Mouse (Mus musculus) lung, postnatal 25 days (tissue): ENCODE results near the gene Hnrnpll.

Experiments used
- DNase-seq: peaks from one replicate; pipeline ENCODE4 v3.0.0; 2022; ENCODE audit warnings: low spot score

Hnrnpll gene

DNA sequence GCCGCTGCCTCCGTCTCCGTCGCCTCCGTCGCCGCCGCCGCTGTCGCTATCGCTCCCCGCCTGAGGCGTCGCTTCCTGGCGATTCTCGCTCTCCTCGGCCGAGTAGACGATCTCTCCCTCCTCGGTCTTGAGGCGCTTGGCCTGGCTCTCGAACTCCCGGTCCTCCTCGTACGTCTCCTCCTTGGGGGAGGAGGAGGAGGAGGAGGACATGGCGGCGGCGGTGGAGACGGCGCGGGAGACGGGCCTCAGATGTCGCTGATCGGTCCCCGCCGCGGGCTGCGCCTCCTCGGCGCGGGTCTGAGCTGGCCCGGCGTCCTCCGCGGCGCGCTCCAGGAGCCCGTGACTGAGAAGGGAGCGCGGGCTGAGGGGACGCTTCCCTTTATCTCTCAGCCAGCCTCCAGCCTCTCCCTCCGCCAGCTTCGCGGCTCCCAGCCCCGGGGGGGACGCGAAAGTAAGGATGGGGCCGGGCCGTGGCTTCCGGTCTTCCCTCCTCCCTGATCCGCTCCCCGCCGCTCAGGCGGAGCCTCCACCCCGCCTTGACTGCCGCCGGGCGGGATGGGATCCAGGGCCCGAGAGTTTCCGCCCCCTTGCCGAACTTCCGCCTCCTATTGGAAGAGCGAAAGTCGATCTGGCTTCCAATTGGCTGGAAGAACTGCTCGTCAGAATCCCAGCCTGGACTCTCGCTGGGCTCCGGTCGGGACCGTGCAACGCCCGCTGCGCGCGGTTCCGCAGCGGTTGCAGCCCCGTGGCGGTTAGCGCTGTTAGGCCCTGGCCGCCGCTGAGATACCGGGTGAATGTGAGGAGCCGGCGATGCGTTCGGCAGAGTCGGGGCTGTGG is at the start of gene Hnrnpll:
Gene Hnrnpll, minus strand, starts transcription at position 552 of the 837 bp plus-strand sequence.
- peak; percentile 96 for DNase-seq

DNA sequence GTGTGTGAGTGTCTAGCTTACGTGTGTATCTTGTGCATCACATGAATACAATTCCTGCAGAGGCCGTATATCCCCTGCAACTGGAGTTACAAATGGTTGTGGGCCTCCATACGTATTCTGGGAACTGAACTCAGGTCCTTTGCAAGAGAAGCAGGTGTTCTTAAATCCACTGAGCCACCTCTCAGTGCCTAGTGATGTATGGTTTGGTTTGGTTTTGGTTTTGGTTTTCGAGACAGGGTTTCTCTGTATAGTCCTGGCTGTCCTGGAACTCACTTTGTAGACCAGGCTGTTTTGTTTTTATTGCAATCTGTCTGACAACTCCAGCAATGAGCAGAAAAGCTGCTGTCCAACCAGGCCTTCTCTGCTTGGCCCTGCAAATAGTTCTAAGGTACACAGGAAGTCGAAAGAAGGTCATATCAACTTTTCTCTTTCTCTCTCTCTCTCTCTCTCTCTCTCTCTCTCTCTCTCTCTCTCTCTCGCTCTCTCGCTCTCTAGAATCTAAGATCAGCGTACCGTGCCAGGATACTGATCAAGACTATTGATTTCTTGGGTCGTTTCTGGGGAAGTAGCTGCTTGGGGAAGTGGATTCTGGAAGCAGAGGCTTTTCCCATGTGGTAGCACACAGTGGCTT is 43.3 kb upstream of the Hnrnpll start:
- no peak for DNase-seq

DNA sequence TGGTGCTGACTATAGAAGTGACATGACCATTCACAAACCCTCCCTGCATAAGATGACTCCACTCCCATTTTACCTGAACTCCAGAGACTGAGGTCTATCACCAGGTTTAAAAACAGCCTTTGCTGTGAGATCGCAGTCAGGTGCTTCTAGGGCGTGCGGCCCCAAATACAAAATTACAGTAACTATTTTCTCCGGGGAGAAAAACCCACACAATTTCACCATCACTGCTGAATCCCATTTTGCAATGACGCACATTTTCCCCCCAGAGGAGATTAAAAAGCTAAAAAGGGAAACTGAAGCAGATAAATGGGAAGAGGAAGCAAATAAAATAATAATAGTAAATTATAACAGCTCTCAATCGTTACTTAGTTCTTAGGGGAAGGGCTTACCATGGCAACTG is 37.7 kb upstream of the Hnrnpll start:
- no peak for DNase-seq

DNA sequence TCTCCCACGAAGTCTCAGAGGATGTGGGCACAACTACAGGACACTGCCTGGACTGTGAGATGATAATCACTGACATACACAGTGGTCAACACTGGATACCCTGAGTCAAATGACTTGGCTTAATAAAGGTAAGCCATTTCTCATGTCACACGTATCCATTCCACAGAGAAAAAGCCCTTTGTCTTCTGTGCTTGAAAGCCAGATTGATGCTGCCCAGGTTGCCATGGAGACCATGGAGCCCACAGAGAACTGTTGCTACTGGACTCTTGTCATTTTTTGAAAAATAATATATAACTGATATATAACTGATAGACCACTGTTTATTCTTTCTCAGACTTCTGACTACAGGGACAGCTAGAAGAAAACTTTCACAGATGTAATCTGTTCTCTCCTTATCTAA is 35.1 kb upstream of the Hnrnpll start:
- no peak for DNase-seq

DNA sequence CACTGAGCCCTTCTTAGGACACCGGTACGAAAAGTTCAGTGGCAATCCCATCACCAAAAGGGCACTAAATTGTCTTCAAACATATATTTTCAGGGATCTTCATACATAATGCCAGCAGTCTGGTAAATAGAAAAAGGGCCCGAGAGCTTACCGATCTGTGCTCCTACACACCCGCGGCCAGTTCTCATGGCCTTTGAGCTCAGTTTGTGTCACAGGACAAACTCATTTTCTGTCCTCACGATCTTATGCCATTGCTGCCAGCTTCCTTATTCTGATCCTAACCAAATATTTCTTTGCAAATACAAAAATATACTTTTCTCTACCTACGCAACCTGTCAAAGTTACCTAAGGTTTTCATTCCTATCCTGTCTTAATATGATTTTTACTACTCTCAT is 34.6 kb upstream of the Hnrnpll start:
- DNase-seq: no peak

DNA sequence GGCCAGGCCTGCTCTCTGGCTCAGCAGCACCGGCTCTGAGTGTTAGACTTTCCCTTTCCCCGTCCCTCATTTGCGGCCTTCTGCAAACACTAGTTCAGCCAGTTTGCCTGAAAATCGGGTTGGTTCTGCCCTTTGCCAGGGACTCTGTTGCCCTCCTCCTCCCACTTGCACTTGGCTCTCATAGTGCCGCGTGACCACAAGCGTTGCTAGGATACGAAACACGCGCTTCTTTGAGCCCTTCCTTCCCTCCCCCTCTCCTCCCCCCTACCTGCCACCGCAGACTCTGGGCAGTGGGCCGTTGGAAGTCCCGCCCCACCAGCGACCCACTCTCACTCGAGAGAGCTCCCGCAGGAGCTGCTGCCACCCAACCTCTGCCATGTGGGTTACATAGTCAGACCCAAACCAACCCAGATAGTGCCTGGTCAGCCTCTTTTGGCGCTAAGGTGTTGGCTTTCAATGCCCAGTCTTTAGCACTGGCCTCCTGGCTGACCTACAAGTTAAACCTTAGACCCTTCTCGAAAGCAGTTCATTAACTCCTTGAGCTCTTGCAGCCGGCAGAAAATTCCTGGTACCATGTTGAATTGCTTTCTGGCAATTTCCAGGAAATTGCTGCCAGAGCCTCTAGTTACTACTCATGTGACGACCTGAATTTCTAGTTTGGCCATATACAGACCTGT is 34.0 kb upstream of the Hnrnpll start:
- peak; percentile 86 for DNase-seq

DNA sequence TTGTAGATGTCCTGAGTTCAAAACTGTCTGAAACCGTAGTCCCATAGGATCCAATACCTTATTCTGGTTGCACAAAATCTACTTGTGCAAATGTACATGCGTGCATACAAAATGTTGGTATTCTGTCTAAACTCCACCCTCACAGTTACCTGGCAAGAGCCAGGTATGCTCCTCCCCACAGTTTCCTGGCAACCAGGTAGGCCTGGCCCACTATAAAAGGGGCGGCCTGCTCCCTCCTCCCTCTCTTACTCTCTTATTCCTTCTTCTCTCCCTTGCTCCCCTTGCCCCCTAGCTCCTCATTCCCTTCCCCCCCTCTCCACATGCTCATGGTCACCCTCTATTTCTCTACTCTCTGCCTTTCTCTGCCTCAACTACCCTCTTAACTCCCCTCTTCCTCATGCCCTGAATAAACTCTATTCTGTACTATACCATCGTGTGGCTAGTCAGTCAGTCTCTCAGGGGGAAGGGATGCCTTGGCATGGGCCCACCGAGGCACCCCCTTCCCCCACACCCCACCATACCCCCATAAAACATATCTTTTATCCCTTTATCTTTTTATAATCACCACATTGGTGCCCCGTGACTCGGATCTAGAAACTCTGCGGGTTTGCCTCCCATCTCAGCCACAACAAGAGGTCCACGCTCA is 33.2 kb upstream of the Hnrnpll start:
- DNase-seq: peak; percentile 50

DNA sequence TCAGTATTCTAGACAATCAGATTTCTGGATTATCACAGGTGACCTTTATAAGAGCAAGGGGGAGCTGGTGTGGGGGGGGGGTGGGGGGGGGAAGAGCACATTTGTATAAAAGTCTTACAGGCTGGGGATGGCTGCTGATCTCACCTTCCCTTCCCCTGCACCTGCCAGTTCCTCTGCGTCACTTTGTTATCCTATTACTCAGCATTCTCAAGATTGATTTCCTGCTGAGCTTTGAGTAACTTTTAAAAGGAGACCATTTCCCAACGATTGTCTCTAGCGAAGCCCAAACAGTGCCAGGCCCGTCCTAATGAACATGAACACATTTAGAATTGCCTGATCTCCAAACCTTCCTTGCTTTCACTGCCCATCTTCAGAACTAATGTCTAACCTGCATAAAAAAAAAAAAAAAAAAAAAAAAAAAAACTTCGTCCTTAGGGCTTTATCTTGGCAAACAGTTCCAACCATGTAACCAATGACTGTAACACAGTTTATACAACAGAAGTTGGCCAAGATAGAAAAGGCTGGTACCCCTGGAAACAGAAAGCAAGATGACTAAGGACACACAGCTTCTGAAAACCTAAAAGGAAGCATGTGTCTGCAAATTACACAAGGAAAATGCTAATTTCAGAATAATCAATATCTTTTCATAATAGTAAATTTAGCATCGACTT is 29.9 kb upstream of the Hnrnpll start:
- DNase-seq: no peak

DNA sequence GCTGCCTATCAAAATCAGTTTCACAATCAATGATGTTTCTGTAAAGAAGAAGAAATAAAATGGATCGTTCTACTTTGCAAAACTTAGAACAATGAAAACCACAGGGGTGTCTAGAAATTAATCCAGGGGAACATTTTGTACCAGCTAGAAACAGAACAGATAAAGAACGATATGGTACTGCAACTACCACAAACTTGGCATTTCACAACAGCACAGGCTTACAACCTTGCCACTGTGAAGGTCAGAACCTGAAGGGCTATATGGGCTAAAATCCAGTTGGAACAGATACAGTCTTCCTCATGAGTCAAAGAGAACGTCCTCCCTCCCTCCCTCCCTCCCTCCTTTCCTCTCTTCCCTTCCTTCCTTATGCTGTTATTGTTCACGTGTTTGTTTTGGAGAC is 28.4 kb upstream of the Hnrnpll start:
- DNase-seq: no peak

DNA sequence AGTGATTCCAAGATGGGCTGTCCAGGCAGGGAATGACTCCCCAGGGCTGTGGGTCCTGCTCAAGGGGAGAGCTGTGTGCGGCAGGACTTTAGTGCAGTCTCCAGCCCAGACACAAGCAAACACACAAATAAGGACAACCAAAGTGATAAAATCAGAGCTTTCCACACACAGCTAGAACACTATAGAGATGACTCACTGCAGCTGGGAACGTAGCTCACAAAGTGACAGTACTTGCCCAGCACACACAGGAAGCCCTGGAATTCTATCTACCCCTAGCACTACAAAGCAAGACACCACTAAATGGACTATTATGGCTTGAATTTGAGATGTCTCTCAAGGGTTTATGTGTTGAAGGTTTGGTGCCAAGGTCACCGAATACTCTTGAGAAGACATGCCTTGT is 26.0 kb upstream of the Hnrnpll start:
- no peak for DNase-seq

DNA sequence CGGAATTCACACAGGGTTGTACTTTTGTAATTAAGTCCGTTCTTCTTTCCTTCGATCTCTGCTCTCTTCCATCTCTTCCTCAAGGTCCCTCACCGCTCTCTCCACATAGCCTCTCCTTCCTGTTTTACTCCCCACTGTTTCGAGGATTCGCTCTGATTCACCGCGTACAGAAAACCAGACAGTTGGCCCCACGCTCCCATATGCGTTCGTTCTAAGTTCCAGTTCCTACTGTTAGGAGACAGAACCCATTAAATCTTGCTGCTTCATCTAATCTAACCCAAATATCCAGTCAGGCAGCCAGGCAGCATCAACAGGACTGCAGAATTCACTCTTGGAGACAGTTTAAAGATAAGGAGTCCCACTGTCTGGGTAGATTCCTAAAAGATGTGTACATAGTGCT is 24.5 kb upstream of the Hnrnpll start:
- DNase-seq: no peak

DNA sequence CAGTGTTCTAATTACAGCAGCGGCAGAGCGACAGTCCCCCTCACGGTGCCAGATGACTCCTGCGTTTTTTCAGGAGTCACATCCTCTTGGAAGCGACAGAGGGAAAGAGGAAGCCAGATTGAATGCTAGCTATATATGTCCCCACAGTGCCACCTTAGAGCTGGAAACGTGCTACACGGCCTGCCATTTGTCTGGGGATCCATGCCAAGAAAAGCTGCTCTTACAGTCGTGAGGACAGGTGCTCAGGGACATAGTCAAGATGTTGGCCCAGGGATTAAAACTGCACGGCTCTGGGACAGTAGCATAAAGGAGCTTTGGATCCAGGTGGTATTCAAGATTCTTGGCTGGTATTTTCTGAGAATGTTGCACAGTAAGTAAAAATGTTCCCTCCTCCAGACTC is 22.3 kb upstream of the Hnrnpll start:
- no peak for DNase-seq

DNA sequence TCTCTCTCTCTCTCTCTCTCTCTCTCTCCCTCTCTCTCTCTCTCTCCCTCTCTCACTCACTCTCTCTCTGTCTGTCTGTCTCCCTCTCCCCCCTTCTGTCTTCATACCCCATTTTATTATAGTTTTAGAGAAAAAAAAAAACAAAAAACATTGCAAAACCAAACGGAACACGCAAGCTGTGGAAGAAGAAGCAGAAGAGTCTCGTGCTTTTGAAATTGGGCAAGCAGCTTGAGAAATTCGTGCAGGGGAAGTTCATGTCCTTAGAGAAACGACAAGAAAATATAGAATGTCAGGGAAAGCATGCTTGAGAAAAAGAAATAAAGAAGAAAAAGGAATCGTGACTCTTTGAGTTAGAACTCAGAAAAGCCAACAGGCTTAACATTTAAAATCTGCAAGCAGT is 21.1 kb upstream of the Hnrnpll start:
- DNase-seq: peak; percentile 24

DNA sequence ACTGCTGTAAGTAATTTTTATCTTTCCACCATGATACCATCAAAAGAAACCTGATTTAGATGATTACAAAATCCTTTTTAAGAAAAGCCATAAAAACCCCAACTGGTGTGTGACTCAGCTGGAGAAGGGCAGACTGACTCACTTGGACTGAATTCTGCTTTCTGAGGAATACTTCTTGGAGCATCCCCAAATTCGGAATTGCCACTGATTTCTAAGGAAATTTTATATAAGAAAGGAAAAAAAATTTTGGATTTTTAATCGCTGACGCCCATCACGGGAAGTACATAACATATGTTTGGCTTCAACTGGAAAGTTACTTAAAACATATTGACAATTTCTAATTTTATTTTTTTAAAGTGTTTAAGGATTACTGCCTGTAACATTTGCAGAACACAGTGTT is 16.6 kb upstream of the Hnrnpll start:
- DNase-seq: no peak

DNA sequence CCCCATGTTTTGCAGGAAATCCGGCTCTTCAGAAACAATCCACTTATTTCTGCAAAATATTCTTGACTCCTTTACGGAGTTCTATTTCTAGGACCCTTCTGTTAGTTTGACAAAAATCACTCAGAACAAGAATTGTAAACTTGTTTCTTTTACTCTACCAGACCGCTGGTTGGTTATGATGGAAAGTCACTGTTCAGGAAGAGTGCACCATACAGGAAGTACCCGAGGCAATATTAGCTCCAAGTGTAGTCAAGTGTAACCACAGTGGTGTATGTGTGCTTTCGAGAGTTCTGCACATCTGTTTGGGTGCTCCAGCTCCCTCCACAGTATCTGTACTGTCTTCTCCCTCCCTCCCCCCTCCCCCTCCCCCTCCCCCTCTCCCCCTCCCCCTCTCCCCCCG is 5.1 kb upstream of the Hnrnpll start:
- DNase-seq: no peak

DNA sequence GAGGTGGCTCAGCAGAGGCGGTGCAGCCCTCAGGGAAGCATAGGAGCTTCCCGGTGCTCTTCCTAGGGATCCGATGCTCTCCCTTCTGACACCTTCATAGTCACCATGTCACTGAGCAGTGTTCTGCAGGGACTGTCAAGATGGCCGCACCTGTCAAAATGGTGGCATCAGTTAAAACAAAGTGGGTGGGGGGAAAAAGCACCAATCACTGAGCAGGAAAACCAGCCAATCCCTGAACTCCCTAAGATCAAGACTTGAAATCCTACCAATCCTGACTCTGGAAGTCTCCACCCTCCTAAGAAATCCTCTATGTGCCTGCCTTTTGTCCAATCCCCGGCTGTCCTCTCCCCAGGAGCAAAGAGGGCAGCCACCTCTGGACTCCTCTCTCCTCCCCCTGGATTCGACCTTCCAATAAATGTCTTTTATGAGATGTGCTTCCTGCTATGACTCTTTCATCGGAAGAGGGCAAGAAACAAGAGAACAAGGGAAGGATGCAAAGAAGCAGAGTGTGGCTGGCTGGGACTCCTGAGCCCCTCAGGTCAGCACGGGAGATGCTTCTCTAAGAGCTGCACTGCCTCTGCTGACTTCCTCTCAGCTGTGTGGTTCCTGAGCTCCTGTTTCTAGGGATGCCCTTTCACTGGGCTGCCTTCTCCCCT is 1.8 kb upstream of the Hnrnpll start:
- no peak for DNase-seq

DNA sequence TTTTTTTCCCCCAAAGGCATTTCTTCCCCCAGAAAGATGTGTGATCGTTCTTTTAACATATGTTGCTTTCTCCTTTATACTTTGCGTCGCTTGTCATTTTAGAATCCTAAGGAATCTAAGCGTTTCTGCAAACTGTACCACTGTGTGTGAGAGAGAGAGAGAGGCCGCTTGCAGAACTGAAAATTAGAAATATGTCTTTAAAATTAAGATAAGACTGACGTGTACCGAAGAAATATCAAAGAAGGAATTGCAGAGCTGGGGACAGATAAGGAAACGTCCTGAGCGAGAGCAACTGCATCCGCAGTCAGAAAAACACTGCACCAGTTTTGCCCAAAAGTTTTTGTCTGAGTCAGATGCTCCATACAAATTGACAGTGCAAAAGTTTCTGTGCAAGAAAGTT is 1.3 kb upstream of the Hnrnpll start:
- no peak for DNase-seq

DNA sequence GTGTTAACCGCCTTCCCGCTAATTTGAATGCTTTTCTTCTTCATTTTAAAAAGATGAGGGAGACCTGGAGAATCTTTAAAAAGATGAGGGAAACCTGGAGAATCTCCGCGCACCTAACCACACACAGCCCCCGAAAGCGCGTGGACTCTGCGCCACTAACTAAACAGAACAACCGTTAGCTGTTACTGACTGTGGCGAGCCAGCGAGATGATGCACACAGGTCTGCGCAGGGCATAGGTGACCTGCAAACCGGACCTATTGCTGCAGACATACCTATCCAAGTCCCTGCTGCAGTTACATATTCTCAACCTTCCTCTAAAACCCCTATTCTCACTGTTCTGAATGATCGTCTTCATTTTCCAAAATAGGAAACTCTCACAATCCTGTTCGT is 481 bp upstream of the Hnrnpll start:
- DNase-seq: no peak

DNA sequence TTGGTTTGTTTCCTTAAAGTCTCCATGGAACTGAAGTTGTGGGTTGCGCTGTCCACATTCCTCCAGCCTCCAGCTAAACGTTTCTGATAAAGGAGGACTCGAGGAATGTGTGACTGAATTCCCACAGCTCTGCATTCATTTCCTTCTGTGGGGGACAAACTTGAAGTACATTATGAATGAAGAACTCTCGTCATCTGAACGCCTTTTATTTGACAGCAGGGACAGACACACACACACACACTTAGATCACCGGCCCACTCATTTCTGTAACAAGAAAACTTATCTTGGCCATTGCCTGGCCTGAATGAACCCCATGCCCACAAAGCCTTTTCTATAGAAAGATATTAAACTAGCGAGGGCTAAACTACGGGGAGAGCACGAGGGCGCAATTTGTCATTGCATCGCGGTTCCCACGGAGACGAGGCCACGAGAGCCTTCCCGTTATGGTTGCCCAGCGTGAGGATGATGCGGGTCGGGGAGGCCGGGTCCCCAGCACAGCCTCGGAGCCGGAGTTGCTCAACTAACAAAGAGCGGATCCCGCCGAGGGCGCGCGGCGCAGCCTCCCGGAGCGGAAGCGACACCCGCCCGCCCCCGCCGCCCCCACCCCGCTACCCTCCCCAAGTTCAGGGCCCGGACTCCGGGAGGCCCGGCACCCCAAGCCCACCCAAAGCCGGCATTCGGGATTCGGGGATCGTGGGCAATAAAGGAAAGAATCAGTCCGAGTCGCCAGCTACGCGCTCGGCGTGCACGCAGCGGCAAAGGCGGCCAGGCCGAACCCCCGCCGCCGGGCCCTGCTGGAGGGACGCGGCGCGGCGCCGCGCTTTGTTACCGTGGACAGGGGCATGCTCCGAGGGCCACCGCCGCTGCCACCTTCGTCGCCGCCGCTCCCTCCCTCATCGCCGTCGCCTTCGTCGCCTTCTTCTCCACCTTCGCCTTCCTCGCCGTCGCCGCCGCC is 1.0 kb downstream of the Hnrnpll start:
- DNase-seq: peak; percentile 43

DNA sequence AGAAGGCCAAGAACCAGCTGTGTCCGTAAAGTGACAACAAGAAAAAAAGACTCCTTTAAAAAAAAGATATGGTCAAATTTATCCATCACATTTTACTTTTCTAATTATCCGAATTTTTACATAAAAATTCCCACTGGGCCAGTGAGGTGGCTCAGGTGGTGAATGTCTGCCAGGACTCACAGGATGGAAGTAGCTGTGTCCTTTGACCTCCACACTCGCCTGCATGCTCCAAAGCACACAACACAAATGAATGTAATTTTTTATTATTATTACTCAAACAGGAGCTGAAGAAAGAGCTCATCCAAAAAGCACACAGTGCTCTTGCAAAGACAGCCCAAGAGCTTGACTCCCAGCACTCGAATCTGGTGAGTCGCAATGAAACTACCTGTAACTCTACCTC is 2.0 kb downstream of the Hnrnpll start:
- peak; percentile 2 for DNase-seq
